Mouse (Mus musculus) bone marrow macrophage, adult 2 months (primary cell): ENCODE measurements at regions not wholly inside any gene's neighbourhood (a gene's known extent, or its start where the extent isn't known, plus 50 kb on each side); places are given as distances from the start of the nearest gene placed in this dataset.

Source experiments
- CTCF ChIP-seq: IDR thresholded peaks from 2 replicates; pipeline ENCODE4 v1.5.1; 2012; ENCODE audit warnings: low read depth, mild to moderate bottlenecking, low read length, moderate library complexity
- POLR2A ChIP-seq: IDR thresholded peaks from 2 replicates; pipeline ENCODE4 v1.6.1; 2012; ENCODE audit warnings: mild to moderate bottlenecking, low read depth, low read length, borderline replicate concordance

GRCm38 (mm10) chr1:76018588-76018987 lies 472.5 kb downstream of the Slc4a3 start:
- no peak for TF ChIP-seq CTCF
- TF ChIP-seq POLR2A, result no peak
